Comparison of ENCODE assay signal across 8 mouse cellular contexts in genomic region chr4:129189542-129190519, GRCm38 (mm10). TPM values are rescaled to one million over a fixed set of nuclear protein-coding genes. Genes with fewer than 3 reads are reported as not detected.
DNase-seq lines count a peak whose midpoint lies in the region; ATAC-seq lines count a peak whose summit lies in the region.

S100pbp (minus strand) TSS chr4:129189727.
Yars (plus strand) TSS chr4:129189760.

- under 1% methylated on average over 58 of the region's 58 CpGs for whole genome bisulfite sequencing in heart, embryonic 14.5 days
- WGBS in liver, embryonic 13.5 days (ENCODE audit: insufficient replicate concordance), result under 1% methylated on average over 51 of the region's 58 CpGs
- WGBS in stomach, embryonic 16.5 days, result under 1% methylated on average over 58 of the region's 58 CpGs

- H3K27me3 ChIP-seq in heart, embryonic 14.5 days (ENCODE audit: control insufficient read depth, insufficient read depth, low read length), result no peaks in the 10 kb centered on the region
- no peaks in the 10 kb centered on the region for H3K27me3 ChIP-seq in liver, embryonic 13.5 days
- H3K27me3 ChIP-seq in stomach, embryonic 16.5 days (ENCODE audit: control insufficient read depth, insufficient read depth, low read length), result no peaks in the 10 kb centered on the region

- DNase-seq in c-Kit-negative CD71-positive TER-119-positive erythroid progenitor cells, embryonic 14.5 days (ENCODE audit: low read depth, low spot score), result peak; percentile 98
- DNase-seq in fibroblast of lung, adult 2 months (ENCODE audit: low read depth), result peak; percentile 92
- DNase-seq in kidney, postnatal 14 days, result peak; percentile 99
- DNase-seq in liver, embryonic 13.5 days, result peak; percentile 95
- peak; percentile 97 for DNase-seq in neural tube, embryonic 10.5 days (ENCODE audit: extremely low spot score, low spot score)

- peak within 1 kb of the TSS; percentile 73 to 90 for H3K27ac ChIP-seq in heart, embryonic 14.5 days (replicated peaks in 1 of 2; ENCODE audit: control insufficient read depth in 1 of 2, insufficient read depth in 1 of 2, low read depth in 2 of 2, low read length in 2 of 2)
- peak within 1 kb of the TSS; percentile 88 for H3K27ac ChIP-seq in liver, embryonic 13.5 days
- H3K27ac ChIP-seq in stomach, embryonic 16.5 days (ENCODE audit: low read length), result peak within 1 kb of the TSS; percentile 87

- H3K4me1 ChIP-seq in heart, embryonic 14.5 days (ENCODE audit: control insufficient read depth in 2 of 2, insufficient read depth in 2 of 2, low read length in 2 of 2), result peaks cover 3 to 21% of the 10 kb centered on the region in 2 experiments
- H3K4me1 ChIP-seq in liver, embryonic 13.5 days (replicated peaks), result peaks cover 46% of the 10 kb centered on the region
- peaks cover 24% of the 10 kb centered on the region for H3K4me1 ChIP-seq in stomach, embryonic 16.5 days (ENCODE audit: control insufficient read depth, insufficient read depth, low read length)

- H3K9me3 ChIP-seq in heart, embryonic 14.5 days (ENCODE audit: control insufficient read depth, low read length), result no peaks in the 10 kb centered on the region
- H3K9me3 ChIP-seq in liver, embryonic 13.5 days (replicated peaks), result no peaks in the 10 kb centered on the region
- H3K9me3 ChIP-seq in stomach, embryonic 16.5 days (replicated peaks; ENCODE audit: control insufficient read depth, low read length), result no peaks in the 10 kb centered on the region

- peak within 1 kb of the TSS; percentile 89 for H3K9ac ChIP-seq in heart, embryonic 14.5 days (ENCODE audit: low read length)
- peak within 1 kb of the TSS; percentile 88 for H3K9ac ChIP-seq in liver, embryonic 13.5 days
- H3K9ac ChIP-seq in stomach, embryonic 16.5 days (ENCODE audit: low read length), result peak within 1 kb of the TSS; percentile 91

- H3K36me3 ChIP-seq in heart, embryonic 14.5 days (ENCODE audit: control insufficient read depth, insufficient read depth, low read length), result peaks cover 14% of the 10 kb centered on the region; the same call in 1 of the 2 replicates
- peaks cover 29% of the 10 kb centered on the region for H3K36me3 ChIP-seq in liver, embryonic 13.5 days
- H3K36me3 ChIP-seq in stomach, embryonic 16.5 days (ENCODE audit: control insufficient read depth, insufficient read depth, low read length), result no peaks in the 10 kb centered on the region

- peak within 1 kb of the TSS; percentile 82 to 86 for H3K4me3 ChIP-seq in heart, embryonic 14.5 days (ENCODE audit: control insufficient read depth in 1 of 2, insufficient read depth in 1 of 2, low read depth in 1 of 2, low read length in 2 of 2)
- H3K4me3 ChIP-seq in liver, embryonic 13.5 days (replicated peaks), result peak within 1 kb of the TSS; percentile 74
- H3K4me3 ChIP-seq in stomach, embryonic 16.5 days (replicated peaks; ENCODE audit: low read length), result peak within 1 kb of the TSS; percentile 89

- peak within 1 kb of the TSS; percentile 81 for H3K4me2 ChIP-seq in heart, embryonic 14.5 days (ENCODE audit: low read length)
- peak within 1 kb of the TSS; percentile 91 for H3K4me2 ChIP-seq in liver, embryonic 13.5 days
- peak within 1 kb of the TSS; percentile 86 for H3K4me2 ChIP-seq in stomach, embryonic 16.5 days (ENCODE audit: low read depth, low read length)

- peak; percentile 94 for ATAC-seq in CD4-positive, CD25-positive, alpha-beta regulatory T cell, adult 4 months
- peak; percentile 94 for ATAC-seq in heart, embryonic 14.5 days (ENCODE audit: insufficient number of reproducible peaks, insufficient read depth, low FRiP score, low read depth)
- ATAC-seq in liver, embryonic 13.5 days (ENCODE audit: low read depth), result peak; percentile 85
- peak; percentile 93 for ATAC-seq in stomach, embryonic 16.5 days (ENCODE audit: insufficient read depth, low FRiP score)

RNA-seq across cellular contexts. Expression of gene S100pbp, which starts in this region (rescaled TPM):
- 10 to 100 TPM; 20.0 to 26.1 TPM for polyA plus RNA-seq in CD4-positive, CD25-positive, alpha-beta regulatory T cell, adult 4 months (2017; shearing (Covaris generic))
- 13.7 and 15.7 TPM in 2 replicates for polyA plus RNA-seq in heart, embryonic 14.5 days (2014; fragmentation: Nextera tagmentation; extraction: Ambion mirVana)
- polyA plus RNA-seq in liver, embryonic 13.5 days (2015; fragmentation: Nextera tagmentation; extraction: Ambion mirVana), result 5.8 and 7.4 TPM in 2 replicates
- 13.0 and 13.1 TPM in 2 replicates for polyA plus RNA-seq in stomach, embryonic 16.5 days (2015; fragmentation: Nextera tagmentation; extraction: Ambion mirVana)

RNA-seq across cellular contexts. Expression of gene Yars, which starts in this region (rescaled TPM):
- 10 to 100 TPM; 27.4 to 42.1 TPM for polyA plus RNA-seq in CD4-positive, CD25-positive, alpha-beta regulatory T cell, adult 4 months (2017; shearing (Covaris generic))
- polyA plus RNA-seq in heart, embryonic 14.5 days (2014; fragmentation: Nextera tagmentation; extraction: Ambion mirVana), result 46.3 and 51.2 TPM in 2 replicates
- polyA plus RNA-seq in liver, embryonic 13.5 days (2015; fragmentation: Nextera tagmentation; extraction: Ambion mirVana), result 69.9 and 78.8 TPM in 2 replicates
- polyA plus RNA-seq in stomach, embryonic 16.5 days (2015; fragmentation: Nextera tagmentation; extraction: Ambion mirVana), result 72.9 and 80.0 TPM in 2 replicates

Comparison
In these comparisons a context has a peak if more than half of its experiments do, and no peak if none do; other contexts are left out.
1. Peak in every context shown above with its lines: DNase-seq, ATAC-seq, H3K4me3 ChIP-seq and H3K27ac ChIP-seq.